Mouse (Mus musculus): ENCODE results near the gene Wipf1.
A peak's percentile ranks its signal among the peaks of the same experiment; 100 is the strongest.
"Not testable (repeated sequence)": the region's sequence is repeated elsewhere in the genome, so short reads cannot be mapped to it uniquely, and the experiment has no call there.

The Wipf1 gene

GRCm38 (mm10) chr2:73529356-73530330, at the start of gene Wipf1:
Wipf1 (minus strand) TSS chr2:73529734.
- DNase-seq (ENCODE audit: low spot score): peak; percentile 83

- DNase-seq (ENCODE audit: low spot score): no peak
Observed at GRCm38 (mm10) chr2:73579168-73579567, 49.6 kb upstream of the Wipf1 start.

- DNase-seq (ENCODE audit: low spot score): no peak
Observed at GRCm38 (mm10) chr2:73574418-73574817, 44.9 kb upstream of the Wipf1 start.

- DNase-seq (ENCODE audit: low spot score): no peak
Observed at GRCm38 (mm10) chr2:73573556-73573955, 44.0 kb upstream of the Wipf1 start.

- no peak for DNase-seq (ENCODE audit: low spot score)
Observed at GRCm38 (mm10) chr2:73572539-73573372, 43.2 kb upstream of the Wipf1 start.

- DNase-seq (ENCODE audit: low spot score): no peak
Observed at GRCm38 (mm10) chr2:73571901-73572300, 42.4 kb upstream of the Wipf1 start.

- no peak for DNase-seq (ENCODE audit: low spot score)
Observed at GRCm38 (mm10) chr2:73571304-73571703, 41.8 kb upstream of the Wipf1 start.

GRCm38 (mm10) chr2:73566989-73567605, 37.6 kb upstream of the Wipf1 start:
- no peak for DNase-seq (ENCODE audit: low spot score)

- DNase-seq (ENCODE audit: low spot score): no peak
Observed at GRCm38 (mm10) chr2:73566162-73566561, 36.6 kb upstream of the Wipf1 start.

GRCm38 (mm10) chr2:73563690-73564089, 34.2 kb upstream of the Wipf1 start:
- DNase-seq (ENCODE audit: low spot score): no peak

- DNase-seq (ENCODE audit: low spot score): no peak
Observed at GRCm38 (mm10) chr2:73562656-73563055, 33.1 kb upstream of the Wipf1 start.

GRCm38 (mm10) chr2:73561665-73562063, 32.1 kb upstream of the Wipf1 start:
- peak; percentile 42 for DNase-seq (ENCODE audit: low spot score)

GRCm38 (mm10) chr2:73560899-73561664, 31.5 kb upstream of the Wipf1 start:
- no peak for DNase-seq (ENCODE audit: low spot score)

GRCm38 (mm10) chr2:73560445-73560844, 30.9 kb upstream of the Wipf1 start:
- no peak for DNase-seq (ENCODE audit: low spot score)

- DNase-seq (ENCODE audit: low spot score): no peak
Observed at GRCm38 (mm10) chr2:73557956-73558355, 28.4 kb upstream of the Wipf1 start.

- not testable (repeated sequence) for DNase-seq (ENCODE audit: low spot score)
Observed at GRCm38 (mm10) chr2:73557061-73557460, 27.5 kb upstream of the Wipf1 start.

GRCm38 (mm10) chr2:73554389-73554788, 24.9 kb upstream of the Wipf1 start:
- no peak for DNase-seq (ENCODE audit: low spot score)

- DNase-seq (ENCODE audit: low spot score): no peak
Observed at GRCm38 (mm10) chr2:73552926-73553325, 23.4 kb upstream of the Wipf1 start.

- no peak for DNase-seq (ENCODE audit: low spot score)
Observed at GRCm38 (mm10) chr2:73550725-73551124, 21.2 kb upstream of the Wipf1 start.

- DNase-seq (ENCODE audit: low spot score): no peak
Observed at GRCm38 (mm10) chr2:73548542-73548941, 19.0 kb upstream of the Wipf1 start.

- DNase-seq (ENCODE audit: low spot score): no peak
Observed at GRCm38 (mm10) chr2:73547256-73547655, 17.7 kb upstream of the Wipf1 start.

- no peak for DNase-seq (ENCODE audit: low spot score)
Observed at GRCm38 (mm10) chr2:73545556-73545955, 16.0 kb upstream of the Wipf1 start.

Measured in yolk sac, embryonic 10.5 days (tissue).